Mouse (Mus musculus): ENCODE results near the gene Odf3l2.

Odf3l2 gene

DNA sequence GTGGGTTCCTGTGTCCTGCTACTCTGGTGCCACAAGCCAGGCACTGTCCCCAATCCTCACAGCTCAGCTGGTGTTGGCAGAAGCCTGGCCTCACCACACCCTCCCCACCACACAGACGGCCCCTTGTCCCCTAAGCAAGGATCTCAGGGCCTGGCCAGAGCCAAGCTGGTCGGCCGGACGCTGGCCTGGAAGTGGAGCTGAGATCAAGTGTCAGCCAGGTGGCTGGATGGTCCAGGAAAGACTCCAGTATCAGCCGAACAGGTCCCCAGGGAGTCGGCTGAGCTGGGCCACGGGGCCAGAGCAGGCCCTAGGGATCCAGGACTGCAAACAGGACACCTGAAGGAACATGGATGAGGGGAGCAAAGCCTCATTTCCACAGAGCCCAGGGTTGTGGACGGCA lies at the start of gene Odf3l2:
TSS of gene Odf3l2 (minus strand) at position 28 of the 400 bp plus-strand sequence.
- no peak for DNase-seq (ENCODE audit: low spot score)

- DNase-seq (ENCODE audit: low spot score), result no peak
Measured at GRCm38 (mm10) chr10:79694379-79694655, 48.8 kb upstream of the Odf3l2 start.

GRCm38 (mm10) chr10:79693580-79694378 lies 48.2 kb upstream of the Odf3l2 start:
- no peak for DNase-seq (ENCODE audit: low spot score)

DNA sequence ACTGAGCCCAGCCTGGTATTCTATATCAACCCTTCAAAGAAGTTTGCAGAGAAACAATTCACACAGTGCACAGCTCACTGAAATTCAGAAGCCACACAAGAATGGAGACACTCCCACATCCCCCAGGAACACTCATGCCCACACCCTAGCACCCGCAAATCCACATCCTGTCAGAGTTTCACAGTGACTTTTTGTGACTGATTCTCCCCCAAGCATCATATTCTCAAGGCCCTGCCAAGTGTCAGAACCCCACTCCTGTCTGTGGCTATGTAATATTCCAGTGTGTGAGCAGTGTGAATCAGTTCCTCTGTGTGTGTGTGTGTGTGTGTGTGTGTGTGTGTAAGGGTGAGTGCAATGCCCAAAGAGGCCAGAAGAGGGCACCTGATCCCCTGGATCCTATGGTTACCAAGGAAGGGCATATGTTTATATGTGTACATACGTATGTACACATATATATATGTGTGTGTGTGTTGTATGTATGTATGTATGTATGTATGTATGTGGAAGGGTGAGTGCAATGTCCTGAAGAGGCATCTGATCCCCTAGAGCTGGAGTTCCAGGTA lies 46.5 kb upstream of the Odf3l2 start:
- DNase-seq (ENCODE audit: low spot score), result no peak

DNA sequence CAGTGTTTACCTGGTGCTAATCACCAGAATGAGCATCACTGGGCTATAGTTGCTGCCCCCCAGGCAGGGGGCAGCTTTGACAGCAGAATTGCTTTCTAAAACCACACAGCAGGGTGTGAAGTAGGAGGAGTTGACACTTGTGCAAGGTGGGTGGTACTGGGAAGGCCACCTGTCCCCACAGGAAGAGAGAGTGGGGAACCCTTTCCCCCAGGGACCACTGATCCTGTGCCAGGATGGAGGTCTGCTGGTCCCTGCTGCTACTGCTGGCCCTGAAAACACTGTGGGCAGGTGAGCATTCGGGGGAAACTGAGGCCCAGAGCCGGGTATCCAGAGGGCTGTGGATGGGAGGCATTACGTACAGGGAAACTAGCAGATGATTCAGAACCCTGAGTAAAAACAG lies 43.6 kb upstream of the Odf3l2 start:
- no peak for DNase-seq (ENCODE audit: low spot score)

DNA sequence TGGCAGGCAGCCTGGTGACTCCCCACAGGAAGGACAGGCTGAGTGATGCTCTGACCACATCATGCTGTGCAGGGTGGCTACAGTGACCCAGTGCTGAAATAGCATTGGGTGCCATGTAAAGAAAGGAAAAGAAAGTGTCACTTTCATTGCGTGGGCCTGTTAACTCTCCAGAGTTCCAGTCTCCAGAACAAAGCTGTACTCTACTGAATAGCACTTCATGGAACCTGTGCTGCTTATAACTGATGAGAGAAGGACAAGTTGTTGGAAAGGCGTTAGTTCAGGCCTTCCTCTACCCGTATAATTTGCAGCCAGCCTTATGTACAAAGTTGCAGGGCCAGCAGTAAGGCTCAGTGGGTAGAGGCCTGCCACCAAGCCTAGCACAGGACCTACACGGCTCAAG lies 43.2 kb upstream of the Odf3l2 start, which contains the start of gene Gzmm:
TSS of gene Gzmm (plus strand) at position 301 of the 400 bp plus-strand sequence.
- no peak for DNase-seq (ENCODE audit: low spot score)

DNA sequence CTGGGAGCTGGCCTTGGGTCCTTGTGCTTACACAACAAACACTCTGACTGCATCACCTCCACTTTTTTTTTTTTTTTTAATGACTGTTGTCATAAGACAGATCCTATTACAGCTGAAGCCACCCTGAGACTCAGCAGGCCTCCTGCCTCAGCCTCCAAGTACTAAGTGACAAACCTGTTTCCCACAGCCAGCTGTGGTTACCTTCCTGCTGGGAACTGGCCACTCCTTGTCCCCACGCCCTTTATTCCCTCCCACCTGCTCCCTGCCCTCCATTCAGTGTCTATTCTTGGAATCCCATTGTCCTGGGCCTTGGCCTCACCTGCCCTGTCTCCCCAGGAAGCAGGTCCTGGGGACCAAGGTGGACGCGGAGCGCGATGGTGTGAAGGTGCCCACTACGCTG lies 42.0 kb upstream of the Odf3l2 start:
- no peak for DNase-seq (ENCODE audit: low spot score)

DNA sequence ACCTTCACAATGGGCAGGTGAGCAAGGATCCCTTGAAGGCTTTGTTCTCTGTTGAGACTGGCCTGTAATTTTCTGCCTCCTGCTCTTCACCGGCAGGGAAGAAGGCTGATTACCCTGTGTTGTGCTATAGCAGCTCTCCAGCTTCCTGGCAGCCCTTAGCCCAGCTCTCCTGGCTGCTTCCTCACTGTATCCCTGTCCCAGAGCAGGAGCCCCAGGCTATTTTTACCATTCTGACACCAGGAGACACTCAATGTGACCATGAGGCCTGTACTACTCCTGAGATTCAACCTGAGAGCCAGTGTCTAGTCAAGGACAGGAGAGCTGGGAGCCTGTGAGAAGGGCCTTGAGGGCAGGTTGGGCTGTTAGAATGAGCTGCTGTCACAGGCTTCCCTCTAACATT lies 41.2 kb upstream of the Odf3l2 start:
- no peak for DNase-seq (ENCODE audit: low spot score)

DNA sequence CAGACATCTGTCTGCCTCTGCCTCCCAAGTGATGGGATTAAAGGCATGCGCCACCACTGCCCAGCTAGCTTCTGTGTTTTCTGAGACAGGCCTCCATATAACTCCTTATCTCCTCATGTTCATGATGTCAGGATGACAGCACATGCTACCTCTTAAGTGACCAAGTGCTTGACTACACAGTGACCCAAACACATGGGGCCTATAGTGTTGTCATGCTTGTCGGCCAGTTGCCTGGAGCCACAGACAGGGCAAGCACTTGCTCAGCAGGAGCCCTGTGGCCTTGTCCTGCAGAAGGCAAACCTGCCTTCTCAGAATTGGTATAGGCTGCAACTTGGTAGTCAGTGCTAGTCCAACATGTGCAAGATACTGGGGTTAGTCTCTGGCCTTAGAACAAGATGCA lies 40.7 kb upstream of the Odf3l2 start:
- DNase-seq (ENCODE audit: low spot score), result no peak

DNA sequence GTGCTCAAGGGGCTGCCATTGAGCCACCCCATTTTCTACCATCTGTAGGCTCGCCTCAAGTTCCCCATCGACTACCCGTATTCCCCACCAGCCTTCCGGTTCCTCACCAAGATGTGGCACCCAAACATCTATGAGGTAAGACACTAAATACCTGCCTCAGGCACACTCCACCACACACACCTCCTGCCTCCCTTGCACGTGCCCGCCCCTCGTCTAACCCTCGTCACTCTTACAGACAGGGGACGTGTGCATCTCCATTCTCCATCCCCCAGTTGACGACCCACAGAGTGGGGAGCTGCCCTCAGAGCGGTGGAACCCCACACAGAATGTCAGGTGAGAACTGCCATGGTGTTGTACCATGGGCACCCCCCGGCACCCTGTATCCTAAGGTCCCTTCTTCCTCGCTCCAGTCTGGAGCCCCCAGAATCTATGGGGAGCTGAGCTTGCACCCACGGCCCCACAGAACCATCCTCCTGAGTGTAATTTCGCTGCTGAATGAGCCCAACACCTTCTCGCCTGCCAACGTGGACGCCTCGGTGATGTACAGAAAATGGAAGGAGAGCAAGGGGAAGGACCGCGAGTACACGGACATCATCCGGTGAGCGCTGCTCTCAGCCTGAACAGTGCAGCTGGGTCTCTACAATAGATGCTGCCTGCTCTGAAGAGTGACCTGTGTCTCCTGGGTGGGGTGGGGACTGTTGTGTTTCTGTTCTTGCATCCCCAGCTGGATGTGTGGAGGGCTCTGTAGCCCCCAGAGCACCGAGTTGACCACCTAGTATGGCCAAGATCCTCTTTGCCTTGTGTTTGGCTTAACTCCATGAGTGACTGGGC lies 39.4 kb upstream of the Odf3l2 start:
- DNase-seq (ENCODE audit: low spot score), result no peak

GRCm38 (mm10) chr10:79683726-79684640 lies 38.4 kb upstream of the Odf3l2 start:
- no peak for DNase-seq (ENCODE audit: low spot score)

DNA sequence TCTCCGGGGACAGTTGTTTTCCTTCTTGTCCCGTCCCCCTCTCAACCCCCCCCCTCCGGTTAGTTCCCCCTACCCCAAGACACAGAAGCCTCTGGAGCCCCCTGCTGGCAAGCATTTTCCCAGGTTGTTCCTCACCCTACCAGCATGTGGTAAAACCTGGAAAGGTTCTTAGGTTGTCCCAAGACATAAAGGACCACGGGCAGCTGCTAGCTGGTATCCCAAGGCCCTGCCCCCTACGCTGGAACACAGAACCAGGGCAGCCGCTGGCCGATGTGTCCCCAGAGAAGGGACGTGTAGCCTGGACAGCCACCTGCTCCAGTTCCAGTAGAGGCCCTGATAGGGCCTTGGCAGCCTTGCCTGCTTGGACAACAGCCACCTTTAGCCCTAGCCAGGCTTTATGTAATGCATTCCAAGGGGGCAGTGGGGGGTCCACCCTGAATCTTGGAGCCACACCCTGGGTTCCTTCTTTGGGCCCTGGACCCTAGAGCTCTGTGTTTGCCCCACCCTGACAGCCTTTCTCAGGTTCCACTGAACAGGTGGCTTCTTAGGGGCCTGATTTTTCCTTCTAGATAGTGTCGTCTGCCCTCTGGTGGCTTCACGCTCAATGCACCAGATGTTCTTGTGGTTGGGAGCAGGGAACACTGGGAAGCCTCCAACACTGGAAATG lies 37.5 kb upstream of the Odf3l2 start:
- no peak for DNase-seq (ENCODE audit: low spot score)

GRCm38 (mm10) chr10:79682551-79682915 lies 37.0 kb upstream of the Odf3l2 start:
- DNase-seq (ENCODE audit: low spot score), result no peak

GRCm38 (mm10) chr10:79681591-79682245 lies 36.2 kb upstream of the Odf3l2 start, which contains the start of gene Cdc34:
Gene Cdc34, plus strand, starts transcription at chr10:79682195.
- peak; percentile 99 for DNase-seq (ENCODE audit: low spot score)

DNA sequence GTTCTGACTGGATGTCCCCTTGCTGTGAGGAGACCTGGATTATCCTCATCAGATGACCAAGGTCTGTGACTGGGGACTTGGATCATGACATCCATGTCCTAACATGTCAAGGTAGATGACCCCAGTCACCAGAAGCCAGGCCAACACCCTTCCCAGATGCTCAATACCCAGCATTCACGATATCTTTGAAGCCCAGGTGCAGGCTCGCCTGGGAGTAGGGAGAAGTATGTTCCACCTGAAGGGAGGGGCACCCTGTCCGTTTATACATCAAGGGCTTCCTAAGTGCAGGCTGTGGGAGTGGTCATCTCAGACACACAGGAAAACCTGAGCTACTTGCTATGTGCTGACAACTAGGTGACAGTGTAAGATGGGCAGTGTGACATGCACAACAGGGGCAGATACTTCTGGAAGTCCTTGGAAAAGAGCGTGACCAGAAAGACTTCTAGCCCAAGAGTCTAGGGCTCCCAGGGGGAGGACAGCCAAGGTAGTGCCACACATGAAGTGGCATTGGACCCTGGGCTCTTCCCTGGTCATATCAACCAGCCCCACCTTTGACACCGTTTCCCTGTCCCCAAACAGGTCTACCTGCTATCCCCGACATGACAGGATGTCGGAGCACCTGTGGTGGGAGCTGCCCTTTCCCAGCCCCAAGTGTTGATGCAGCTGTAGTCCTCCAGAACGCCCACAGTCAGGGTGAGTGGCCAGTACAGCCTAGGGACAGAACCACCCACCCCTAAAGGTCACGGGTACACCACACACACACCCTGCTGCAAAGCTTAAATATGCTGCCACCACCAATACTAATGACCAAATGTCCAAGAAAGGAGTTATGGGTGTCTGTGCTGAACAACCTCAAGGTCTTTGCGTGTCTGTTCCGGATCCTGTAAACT lies 35.3 kb upstream of the Odf3l2 start:
- DNase-seq (ENCODE audit: low spot score), result no peak

DNA sequence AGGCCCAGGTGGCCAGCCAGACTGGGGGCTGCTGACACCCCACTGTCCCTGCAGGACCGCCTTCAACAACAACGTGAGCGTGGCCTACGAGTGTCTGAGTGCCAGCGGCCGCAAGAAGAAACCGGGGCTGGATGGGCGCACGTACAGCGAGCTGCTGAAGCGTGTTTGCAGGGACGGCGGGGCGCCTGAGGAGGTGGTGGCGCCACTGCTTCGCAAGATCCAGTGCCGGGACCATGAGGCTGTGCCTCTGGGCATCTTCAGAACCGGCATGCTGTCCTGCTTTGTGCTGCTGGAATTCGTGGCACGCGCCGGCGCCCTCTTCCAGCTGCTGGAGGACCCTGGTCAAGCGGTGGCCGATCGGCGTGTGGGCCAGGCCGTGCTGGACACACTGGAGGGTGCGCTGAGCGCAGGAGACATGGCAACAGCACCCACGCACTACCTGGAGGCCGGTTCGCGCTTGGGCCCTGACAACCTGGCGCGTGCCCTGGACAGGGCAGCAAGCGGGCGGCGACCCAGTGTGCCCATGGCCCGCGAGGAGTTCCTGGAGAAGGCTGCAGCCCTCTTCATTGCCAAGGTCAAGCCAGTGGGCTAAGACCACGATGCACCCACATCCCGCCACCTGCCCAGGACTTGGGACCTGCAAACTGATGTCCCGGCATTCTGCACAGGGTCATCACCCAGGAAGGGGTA lies 30.0 kb upstream of the Odf3l2 start:
- DNase-seq (ENCODE audit: low spot score), result no peak

DNA sequence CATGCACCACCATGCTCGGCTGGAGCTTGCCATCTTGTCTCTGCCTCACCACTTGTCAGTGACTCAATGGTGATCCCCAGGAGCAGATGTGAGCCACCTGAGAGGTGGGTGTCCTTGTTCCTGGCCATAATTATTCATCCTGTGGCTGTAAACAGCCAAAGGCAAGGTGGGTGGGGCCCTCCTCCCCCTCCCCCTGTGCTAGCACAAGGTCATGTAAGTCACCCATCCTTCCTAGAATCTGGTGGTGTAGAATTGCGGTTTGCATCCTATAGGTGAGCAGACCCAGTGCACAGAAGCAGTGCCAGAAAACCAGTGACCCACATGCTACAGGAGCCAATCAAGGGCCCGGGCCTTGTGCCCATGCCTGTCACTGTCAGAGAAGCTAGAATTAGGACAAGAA lies 27.5 kb upstream of the Odf3l2 start:
- no peak for DNase-seq (ENCODE audit: low spot score)

DNA sequence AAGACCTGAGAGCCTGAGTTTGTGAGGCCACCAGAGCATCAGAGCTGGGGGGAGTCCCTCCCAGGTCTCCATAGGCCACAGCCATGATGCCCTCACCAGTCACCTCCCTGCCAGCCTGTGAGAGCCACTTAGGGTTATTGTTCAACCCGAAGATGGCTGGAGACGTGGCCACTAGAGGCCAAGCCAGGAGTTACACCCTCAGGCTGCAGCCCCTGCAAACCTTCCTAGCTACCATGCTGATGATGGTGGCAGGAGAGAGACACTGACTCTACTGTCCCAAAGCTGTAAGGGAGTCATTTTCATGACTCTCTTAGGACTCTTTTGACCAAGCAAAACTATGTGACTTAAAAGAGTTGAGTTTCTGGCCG lies 26.5 kb upstream of the Odf3l2 start:
- DNase-seq (ENCODE audit: low spot score), result no peak

- no peak for DNase-seq (ENCODE audit: low spot score)
Measured at GRCm38 (mm10) chr10:79671396-79672087, 26.0 kb upstream of the Odf3l2 start.
